Mouse (Mus musculus): ENCODE results near the gene Myo18a.
A peak's percentile ranks its signal among the peaks of the same experiment; 100 is the strongest.

GRCm38 (mm10) chr11:77884524-77885245 is 121.6 kb downstream of the Myo18a start:
- TF ChIP-seq CTCF (conservative IDR thresholded peaks at IDR 0.05; ENCODE audit: insufficient read depth, insufficient read length, low read depth, low read length): 0 out of 2 replicates have a peak, but pooled peaks have one; percentile 4
- no peak for TF ChIP-seq POLR2A (IDR thresholded peaks at IDR 0.05; ENCODE audit: low read depth, low read length)

Data from kidney, adult 2 months (tissue).